Mouse (Mus musculus): ENCODE measurements around the gene Abr.

DNA sequence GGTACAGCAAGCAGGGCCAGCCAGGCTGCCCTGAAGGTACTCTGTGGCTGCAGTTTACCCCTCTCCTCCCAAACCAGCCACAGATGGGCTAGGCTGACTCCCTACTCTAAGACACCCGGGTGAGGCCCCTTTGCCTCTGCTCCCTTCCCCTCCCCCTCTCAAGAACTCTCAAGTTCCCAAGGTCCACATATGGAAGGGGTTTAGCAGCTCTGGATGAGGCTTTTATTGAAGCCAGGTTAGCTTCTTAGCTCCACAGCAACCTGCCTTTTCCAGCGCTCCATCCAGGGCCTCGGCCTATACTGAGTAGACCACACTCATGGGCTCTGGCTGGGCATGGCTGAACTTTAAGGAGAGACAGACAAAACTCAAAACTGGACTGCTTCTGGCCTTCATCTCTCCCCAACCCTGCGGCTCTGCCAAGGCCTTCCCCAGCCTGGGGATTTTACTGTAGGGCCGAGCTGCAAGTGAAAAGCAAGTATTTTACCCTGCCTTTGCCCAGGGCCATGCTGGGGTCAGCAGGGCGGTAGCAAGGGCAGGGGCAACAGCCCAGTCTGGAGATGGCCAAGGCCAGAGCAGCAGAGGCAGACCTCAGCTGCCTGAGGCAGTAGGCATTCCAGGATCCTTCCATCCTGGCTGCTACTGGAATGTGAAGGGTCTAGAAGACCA, 192.0 kb downstream of the Abr start:
- TF ChIP-seq CTCF (IDR thresholded peaks at IDR 0.05; ENCODE audit: extremely low read depth, insufficient read depth, low read length), result no peak
- TF ChIP-seq POLR2A (IDR thresholded peaks at IDR 0.05; ENCODE audit: extremely low read depth, insufficient read depth, low read length), result no peak

Measured in cortical plate, adult 2 months (tissue).